Mouse (Mus musculus) olfactory bulb, adult 2 months (tissue): Measurements from ENCODE around the gene S100a2.

Experiments used
- CTCF ChIP-seq: fragments of 200-500 bp; IDR thresholded peaks from 2 replicates; pipeline ENCODE4 v1.5.1; 2012; ENCODE audit warnings: low read depth, mild to moderate bottlenecking, low read length, moderate library complexity; ENCODE audit not compliant: insufficient read depth
- POLR2A ChIP-seq: fragments of 200-500 bp; IDR thresholded peaks from 2 replicates; pipeline ENCODE4 v1.6.1; 2012; ENCODE audit warnings: mild to moderate bottlenecking, low read depth, low read length, moderate library complexity; ENCODE audit not compliant: insufficient read depth

DNA sequence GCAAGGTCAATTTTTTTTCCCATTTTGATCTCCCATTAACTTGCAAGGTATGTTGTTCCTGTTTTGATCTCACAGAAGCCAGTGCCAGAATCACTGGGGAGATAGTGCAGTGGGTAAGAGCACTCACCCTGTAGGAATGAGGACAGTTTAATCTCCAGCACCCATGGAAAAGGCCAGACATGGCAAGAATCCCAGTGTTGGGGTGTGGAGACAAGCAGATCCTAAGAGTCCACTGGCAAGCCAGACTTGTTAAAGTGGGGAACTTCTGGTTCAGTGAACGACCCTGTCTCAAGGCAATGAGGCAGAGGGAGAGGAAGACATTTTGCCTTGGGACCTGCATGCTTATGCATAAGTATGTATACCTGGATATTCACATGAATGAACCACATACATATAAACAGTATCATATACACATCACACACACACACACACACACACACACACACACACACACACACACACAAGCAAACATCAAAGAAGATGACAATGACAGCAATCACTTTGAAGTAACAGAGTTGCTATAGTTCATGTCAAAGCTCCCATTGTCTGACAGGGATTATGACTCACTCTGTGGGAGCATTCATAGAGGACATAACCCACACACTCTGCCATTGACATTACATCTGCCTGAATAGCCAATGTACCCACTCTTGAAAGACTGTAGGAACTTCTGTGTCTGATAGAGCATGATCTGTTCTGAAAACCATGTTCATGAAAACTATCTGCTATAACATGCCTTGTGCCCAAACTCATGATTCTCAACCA is 48.6 kb downstream of the S100a2 start:
- no peak for TF ChIP-seq POLR2A
- TF ChIP-seq CTCF = no peak
